Mouse (Mus musculus) kidney, adult 18-20 months (tissue): ENCODE results near the gene Stard7.

Experiments used
- DNase-seq: peaks from one replicate; pipeline ENCODE4 v3.0.0; 2021

Gene Stard7

DNA sequence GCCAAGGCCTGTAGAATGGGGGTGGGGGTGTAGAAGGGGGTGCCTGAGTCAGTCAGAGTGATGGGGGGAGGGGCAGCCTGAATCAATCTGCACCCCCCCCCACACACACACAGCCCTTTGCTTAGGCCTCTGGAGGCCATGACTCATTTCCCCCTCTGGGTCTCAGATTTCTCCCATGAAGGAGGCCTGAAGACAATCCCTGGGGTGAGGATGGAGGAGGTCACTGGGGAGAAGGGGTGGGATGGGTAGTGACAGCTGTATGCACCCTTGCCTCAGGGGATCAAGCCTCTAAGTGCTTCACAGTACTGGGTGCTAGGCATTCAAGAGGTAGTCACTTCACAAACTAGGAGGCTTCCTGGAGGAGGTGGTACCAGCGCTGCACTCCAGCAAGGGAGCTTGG lies 53.6 kb downstream of the Stard7 start:
- DNase-seq = no peak

- DNase-seq = no peak
Measured at GRCm38 (mm10) chr2:127324456-127324855, 54.4 kb downstream of the Stard7 start.

- DNase-seq = no peak
Measured at GRCm38 (mm10) chr2:127328090-127328851, 58.3 kb downstream of the Stard7 start.

DNA sequence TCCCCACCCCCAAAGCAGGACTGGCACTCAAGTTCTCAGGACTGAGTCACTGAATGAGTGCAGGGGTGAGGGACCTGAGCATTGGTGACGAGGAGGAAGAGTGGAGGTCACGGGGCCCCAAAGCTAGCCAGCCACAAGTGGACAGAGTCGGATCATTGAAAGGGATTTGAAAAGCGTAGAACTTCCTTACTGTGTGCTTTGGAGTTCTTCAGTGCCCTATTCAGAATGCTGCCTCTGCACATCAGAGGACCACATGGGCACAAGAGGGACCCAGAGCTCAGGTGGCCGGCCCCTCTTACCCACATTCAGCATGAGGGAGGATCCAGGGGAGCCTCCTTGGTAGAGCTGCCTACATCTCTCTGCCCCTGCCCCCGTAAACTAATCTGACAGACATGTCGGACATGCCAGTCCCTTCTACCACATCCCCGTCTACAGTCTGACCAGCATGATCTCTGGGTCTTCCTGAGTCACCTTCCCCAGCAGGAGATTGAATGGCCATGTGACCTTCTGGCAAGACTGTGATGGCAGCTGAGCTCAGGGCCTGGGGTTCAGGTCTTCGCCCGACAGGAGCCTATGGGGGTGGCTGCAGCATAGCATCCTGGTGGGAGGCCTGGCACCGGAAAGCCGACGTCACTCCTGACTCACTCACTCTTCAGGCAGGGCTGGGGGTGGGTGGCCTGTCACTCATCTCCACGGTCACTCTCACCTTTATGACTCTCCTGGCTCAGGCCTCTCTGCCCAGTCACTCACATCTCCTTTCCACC lies 63.0 kb downstream of the Stard7 start:
- no peak for DNase-seq

GRCm38 (mm10) chr2:127333945-127334603 lies 64.1 kb downstream of the Stard7 start:
- no peak for DNase-seq

DNA sequence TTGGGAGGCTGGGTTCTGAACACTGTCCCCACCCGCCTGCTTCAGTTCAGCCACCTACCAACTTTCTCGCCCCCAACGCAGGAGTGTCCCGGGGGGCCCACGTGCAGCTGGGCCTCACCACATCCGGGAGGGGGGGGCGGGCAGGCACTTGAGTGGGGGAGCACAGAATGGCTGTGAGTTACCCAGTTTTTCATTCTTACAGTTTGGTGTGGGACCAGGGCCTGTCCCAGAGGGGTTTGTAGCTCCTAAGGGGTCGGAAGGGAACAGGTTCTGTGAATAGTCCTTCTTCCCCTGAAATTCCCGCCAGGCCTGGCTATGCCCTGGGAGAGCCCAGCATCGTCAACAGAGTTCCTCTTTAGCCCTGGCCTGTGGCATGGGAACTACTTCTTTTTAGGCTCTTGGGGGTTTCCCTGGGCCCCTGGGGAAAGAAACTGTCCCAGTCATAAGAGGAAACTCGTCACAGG lies 65.1 kb downstream of the Stard7 start:
- no peak for DNase-seq

- DNase-seq = peak; percentile 82
Measured at GRCm38 (mm10) chr2:127335767-127336496, 65.9 kb downstream of the Stard7 start, which contains the start of gene Dusp2. Gene Dusp2, plus strand, starts transcription at chr2:127336159.

GRCm38 (mm10) chr2:127336497-127336832 lies 66.4 kb downstream of the Stard7 start:
- DNase-seq = no peak

GRCm38 (mm10) chr2:127336885-127337284 lies 66.9 kb downstream of the Stard7 start:
- no peak for DNase-seq

- no peak for DNase-seq
Measured at GRCm38 (mm10) chr2:127337531-127337930, 67.5 kb downstream of the Stard7 start.

DNA sequence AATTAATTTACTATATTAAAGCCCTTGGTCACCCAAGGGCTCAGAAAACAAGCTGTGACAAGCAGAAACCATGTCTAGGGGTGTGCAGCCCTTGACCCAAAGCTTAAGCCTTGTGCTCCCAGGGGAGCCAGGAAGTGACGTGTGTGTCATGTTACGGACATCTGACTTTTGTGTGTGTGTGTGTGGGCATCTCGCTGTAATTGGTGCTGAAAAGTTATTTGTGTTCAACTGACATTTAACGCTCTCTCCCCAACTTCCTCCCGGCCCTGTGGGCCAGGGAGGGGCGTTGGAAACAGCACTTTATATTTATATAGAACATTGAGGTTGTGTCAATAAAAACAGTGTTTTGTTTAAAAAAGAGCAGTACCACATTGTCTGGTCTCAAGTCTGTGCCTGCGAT lies 68.0 kb downstream of the Stard7 start:
- no peak for DNase-seq

GRCm38 (mm10) chr2:127338416-127338815 lies 68.4 kb downstream of the Stard7 start, which contains the start of gene Astl:
Gene Astl, plus strand, starts transcription at chr2:127338639.
- DNase-seq = no peak

DNA sequence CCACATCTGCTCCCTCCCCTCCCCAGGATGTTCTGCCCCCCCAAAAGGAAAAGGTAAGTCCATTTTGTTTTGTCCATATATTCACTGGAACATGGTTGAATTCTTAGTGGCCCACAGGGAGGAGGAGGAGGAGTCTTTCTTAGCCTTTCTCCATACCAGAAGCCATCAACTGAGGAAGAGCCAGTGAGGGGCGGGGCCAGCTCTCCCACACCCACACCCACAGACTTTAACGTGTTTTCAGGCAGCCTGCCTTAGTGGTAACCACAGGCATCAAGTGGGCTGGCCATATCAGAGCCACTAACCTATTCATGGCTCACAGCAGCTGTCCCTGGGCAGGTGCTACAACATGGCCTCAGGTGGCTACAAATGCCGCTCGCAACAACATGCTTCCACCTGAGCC lies 68.8 kb downstream of the Stard7 start:
- DNase-seq = no peak

DNA sequence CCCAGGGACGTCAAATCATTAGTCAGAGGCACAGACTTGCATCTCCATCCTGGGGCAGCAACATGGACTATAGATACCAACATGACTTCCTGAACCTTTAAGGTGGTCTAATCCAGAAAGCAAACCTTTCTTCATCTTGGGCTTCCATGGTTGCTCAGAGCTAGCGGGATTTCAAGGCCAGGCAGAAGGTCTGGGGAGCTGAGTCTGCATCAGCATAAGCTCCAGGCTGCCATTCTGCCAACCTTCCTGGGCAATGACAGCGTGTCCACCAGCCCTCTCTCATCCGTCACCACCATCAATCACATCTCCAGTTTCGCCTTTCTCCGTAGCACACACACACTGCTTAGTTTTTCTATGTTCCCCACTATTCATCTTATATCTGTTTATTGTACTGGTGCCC lies 69.2 kb downstream of the Stard7 start:
- no peak for DNase-seq

DNA sequence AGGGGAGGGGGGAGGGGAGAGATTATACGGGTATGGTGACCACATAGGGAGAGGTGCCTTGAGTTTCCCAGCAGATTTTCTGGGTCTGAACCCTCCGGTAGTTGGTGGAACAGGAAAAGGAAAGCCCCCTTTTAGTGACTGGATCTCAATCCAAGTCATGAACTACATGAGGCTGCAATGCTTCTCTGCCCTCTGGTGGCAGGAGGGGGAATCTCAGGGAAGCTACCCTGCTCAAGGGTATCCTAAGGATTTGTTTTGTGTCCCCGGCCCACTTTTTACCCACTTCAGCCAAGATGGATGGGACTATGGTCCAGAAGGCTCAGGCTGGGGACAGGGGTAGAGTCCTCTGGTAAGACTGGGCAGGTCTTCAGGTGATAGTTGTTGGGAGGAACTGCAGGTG lies 71.1 kb downstream of the Stard7 start:
- DNase-seq = peak; percentile 72

GRCm38 (mm10) chr2:127346334-127346733 lies 76.3 kb downstream of the Stard7 start:
- peak; percentile 18 for DNase-seq

- DNase-seq = no peak
Measured at GRCm38 (mm10) chr2:127347147-127347985, 77.3 kb downstream of the Stard7 start.
